Mouse (Mus musculus) thymus, postnatal 0 days (tissue): Measurements from ENCODE around the gene Snurf. TPM values are rescaled to one million over a fixed set of nuclear protein-coding genes. Genes with fewer than 3 reads are reported as not detected.

Source experiments
- DNase-seq: peaks from one replicate; pipeline ENCODE4 v3.0.0-alpha.2; 2015; ENCODE audit warnings: low spot score
- polyA plus RNA-seq: library from polyadenylated mRNA; unstranded; fragments of >200 nt; fragmentation: Nextera tagmentation; extraction: Ambion mirVana; gene quantifications from 2 replicates; pipeline ENCODE4 v1.2.1, GENCODE M21; 2015

Gene Snurf
- 15.3 and 15.6 TPM in 2 replicates for polyA plus RNA-seq

- peak; percentile 6 for DNase-seq
These were observed at the start of gene Snurf, which contains the start of gene Gm38393 for GRCm38 (mm10) chr7:60004606-60005330. TSS of gene Snurf (minus strand) at chr7:60005049. TSS of gene Gm38393 (minus strand) at chr7:60005064.

- no peak for DNase-seq
These were observed 42.8 kb upstream of the Snurf start for GRCm38 (mm10) chr7:60047481-60048201.

GRCm38 (mm10) chr7:60013186-60013585 is 8.3 kb upstream of the Snurf start:
- DNase-seq = no peak

- no peak for DNase-seq
These were observed 3.0 kb upstream of the Snurf start for GRCm38 (mm10) chr7:60007727-60008360.

GRCm38 (mm10) chr7:60006262-60006661 is 1.4 kb upstream of the Snurf start:
- no peak for DNase-seq

GRCm38 (mm10) chr7:60003921-60004605 is 786 bp downstream of the Snurf start:
- DNase-seq = peak; percentile 49

GRCm38 (mm10) chr7:60003006-60003865 is 1.6 kb downstream of the Snurf start:
- DNase-seq = peak; percentile 3

GRCm38 (mm10) chr7:59978646-59979045 is 26.2 kb downstream of the Snurf start:
- no peak for DNase-seq

Other genes starting within 250 kb of the Snurf start
- gene Gm38393, start within 50 bp of the Snurf start, polyA plus RNA-seq = 0.21 and 0.29 TPM in 2 replicates
- 21.6 and 21.7 TPM in 2 replicates for gene Snrpn, start 135.2 kb upstream of the Snurf start, polyA plus RNA-seq